Mouse (Mus musculus) retina, postnatal 1 day (tissue): Measurements from ENCODE around the gene Zrsr2.
A peak's percentile ranks its signal among the peaks of the same experiment; 100 is the strongest.

Experiments used
- DNase-seq: peaks from one replicate; pipeline ENCODE4 v3.0.0-alpha.2; 2012

The Zrsr2 gene

DNA sequence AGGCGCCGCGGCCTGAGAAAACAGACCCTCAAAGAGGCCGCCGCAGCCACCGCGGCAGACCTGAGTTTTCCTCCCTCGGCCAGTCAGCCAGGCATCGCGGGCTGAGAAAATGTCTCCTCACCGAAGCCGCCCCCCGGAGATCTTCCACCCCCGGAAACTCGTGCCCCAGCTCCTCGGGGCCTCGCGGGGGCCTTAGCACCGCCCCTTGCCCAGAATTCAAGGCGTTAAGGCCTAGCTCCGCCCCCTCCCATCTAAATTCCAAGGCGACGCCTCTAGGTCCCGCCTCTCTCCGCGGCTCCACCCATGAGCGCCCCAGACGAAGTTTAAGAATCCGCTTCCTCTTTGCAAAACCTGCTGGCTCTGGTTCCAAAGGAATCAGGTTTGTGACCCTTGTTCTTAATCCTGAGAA, at the start of gene Zrsr2:
Gene Zrsr2 (minus strand): TSS at position 195 of the 409 bp plus-strand sequence.
- peak; percentile 93 for DNase-seq

DNA sequence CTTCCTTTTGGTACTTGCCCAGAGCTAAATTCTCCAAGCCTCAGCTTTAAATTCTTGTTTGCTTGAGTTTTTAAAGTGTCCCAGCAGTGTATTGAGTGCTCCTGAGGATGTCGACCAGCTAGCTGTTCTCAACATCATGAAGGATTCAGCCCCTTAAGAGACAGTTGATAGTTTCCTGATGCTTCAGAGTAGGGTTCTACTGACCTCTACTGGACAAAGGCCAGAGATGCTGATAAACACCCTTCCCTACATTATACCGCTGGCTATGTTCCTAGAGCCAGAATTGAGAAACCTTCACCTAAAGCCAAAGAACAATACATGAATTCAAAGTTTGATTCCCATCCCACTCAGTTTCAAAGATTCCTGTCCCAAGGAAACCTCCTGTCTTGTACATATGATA, 46.3 kb upstream of the Zrsr2 start:
- peak; percentile 73 for DNase-seq

DNA sequence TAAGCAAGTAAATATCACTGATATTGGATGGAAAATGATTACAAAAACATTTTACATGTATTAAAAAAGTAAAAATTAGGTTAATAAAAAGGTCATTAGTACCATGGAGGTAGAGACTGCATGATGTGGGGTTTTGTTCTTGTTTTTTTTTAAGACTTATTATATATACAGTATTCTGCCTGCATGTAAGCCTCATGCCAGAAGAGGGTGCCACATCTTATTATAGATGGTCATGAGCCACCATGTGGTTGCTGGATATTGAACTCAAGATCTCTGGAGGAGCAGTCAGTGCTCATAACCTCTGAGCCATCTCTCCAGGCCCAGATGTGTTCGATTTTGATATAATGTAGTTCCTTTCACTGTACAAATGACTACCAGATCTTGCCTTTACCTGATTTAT, 41.4 kb upstream of the Zrsr2 start:
- no peak for DNase-seq

DNA sequence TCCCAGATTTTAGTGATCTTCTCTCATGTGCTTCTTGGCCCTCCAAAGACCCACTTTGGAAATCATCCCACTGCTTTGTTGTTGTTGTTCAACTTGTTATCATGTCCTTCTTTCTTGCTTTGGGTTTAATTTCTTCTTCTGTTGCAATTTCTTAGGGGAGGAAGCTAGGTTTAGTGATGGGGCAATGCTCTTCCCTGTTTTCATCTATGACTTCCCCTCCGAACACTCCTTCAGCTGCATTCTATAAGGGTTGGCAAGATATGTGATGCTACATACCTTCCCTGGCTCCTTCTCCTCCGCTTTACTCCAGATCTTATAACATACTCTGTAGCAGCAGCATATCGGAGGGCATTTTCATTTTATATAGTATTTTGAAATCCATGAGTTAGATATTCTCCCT, 38.3 kb upstream of the Zrsr2 start:
- DNase-seq, result no peak

DNA sequence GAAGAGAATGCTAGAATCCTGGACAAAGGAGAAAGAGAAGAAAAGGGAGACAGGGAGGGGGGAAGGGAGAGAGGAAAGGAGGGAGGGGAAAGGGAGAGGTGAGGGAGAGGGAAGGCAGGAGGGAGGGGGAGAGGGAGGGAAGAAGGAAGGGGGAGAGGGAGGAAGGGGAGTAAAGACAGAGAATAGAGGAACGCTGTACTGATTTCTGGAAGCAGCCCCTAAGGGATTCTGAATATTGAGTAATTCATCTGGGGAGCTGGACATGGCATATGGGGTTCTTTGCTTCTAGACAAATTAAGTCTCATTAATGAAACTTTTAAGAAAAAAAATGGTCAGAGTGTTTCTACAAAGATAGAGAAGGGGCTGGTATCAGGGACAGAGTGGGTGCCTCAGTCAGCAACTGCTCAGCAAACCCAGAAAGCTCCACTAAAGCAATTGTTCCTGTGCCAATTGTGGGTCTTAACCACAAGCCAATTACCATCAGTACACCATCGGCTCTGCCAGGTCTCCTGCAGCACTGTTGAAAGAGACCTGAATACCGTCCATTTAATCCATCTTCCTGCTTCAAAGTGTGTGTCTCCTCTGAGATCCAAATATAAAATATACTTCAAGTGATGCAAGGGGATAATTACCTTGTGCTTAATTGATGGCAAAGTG, 29.4 kb upstream of the Zrsr2 start:
- DNase-seq, result no peak

DNA sequence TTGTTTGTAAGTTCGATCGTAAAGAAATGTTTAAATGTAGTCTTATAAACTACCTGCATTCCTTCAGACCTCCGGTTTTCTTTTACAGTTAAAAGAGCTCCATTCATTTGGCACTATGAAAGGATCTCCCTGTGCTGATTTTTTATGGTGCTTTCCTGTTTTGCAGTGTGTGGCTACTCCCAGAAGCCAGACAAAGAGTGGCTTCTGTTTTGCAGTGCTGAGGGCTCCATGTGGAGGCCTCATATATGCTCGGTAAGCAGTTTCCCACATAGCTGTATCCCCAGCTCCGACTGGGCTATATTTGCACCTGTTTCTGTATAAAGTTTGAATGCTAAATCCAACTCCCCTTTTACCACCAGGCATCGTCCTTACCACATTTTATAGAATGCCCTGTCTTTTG, 23.7 kb upstream of the Zrsr2 start:
- DNase-seq, result no peak

DNA sequence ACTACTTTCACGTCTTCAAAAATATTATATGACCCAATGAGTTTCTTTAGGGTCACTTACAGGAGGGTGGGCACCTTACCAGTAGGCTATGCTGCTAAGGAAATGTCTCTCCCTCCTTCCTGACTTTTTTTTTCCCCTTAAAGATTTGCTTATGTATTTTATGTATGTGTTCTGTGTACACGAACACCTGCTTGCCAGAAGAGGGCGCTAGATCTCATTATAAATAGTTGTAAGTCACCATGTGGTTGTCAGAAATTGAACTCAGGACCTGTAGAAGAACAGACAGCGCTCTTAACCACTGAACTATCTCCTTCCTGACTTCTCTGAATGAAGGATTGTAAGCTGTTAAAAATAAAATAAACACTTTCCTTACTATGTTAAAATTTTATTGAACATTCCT, 23.0 kb upstream of the Zrsr2 start:
- DNase-seq, result no peak

DNA sequence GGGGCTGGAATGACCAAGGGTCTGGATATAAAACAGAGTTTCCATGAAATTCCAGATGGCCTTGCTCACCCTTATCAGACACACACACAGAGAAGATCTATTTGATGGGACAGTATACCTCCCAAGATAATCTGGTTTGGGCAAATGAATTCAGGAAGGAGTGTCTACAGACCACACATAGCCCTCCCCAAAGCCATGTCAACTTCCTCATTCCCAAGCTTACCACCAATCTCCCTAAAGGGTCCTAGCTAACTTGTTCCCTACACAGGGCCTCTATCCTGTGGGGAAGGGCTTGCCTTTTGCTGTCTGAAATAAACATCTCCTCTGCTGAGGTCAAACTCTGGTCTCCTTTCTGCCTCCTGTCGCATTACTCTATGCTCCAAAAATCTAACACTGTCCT, 22.6 kb upstream of the Zrsr2 start:
- no peak for DNase-seq

DNA sequence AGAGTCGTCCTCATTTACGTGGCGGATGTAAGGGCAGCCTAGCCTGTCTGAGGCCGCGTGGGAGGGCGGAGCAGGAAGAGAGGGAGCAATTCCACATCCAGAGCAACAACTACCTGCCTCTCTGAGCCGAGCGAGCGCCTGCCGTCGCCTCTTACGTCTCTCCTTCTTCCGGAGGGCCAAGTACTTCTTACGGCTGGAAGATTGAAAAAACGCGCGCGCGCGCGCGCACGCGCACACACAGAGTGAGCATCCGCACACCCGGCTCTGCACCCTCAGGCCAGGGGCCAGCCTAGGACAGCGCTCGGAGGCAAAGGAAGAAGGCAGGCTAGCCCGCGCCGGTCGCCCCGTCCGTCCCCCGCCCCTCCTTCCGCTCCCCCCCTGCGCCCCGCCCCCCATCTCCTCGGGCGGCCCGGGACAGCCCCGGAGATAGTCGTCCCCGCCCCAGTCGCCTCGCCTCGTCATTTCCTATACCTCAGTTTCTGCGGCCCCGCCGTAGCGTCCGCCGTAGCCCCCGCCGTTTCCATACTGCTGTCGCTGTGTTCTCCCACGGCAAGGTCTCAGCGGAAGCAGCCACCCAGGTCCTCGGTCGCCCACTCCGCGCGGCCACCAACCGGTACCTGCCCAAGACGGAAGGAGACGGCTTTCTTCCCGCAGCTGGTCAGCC, 526 bp downstream of the Zrsr2 start:
- peak; percentile 77 for DNase-seq

DNA sequence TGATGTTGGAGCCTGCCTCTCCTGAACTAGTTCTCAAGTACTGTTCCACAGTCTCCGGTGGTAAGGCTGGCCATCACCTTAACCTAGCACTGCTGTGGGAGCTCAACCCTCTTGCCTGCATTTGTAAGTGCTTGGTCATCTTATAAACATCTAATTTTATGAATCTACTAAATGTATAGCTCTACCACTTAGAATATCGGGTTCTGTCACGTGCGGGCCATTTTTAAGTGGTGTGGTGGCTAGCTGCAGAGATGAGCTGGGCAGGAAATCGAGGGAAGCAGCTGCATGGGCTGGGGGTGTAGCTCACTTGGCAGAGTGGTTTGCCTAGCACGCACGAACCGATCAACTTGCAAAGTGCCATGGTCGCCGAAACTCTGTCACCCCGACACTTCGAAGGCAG, 1.1 kb downstream of the Zrsr2 start:
- DNase-seq, result no peak

DNA sequence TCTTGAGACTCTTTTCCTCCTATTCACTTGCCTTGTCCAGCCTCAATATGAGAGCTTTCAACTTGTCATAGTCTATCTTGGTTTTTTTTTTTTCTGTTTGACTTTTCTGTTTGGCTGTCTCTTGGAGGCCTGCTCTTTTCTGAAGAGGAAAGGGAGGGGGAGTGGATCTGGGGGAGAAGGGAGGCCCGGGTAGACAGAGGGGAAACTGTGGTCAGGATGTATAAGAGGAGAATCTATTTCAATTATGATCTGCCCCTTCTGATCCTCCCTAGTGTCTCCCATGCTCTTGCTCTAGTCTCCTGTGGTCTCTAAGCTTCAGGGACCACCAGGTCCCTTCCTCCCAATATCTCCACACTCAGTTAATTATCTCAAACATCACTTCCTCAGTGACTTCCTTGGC, 6.8 kb downstream of the Zrsr2 start:
- DNase-seq, result no peak

DNA sequence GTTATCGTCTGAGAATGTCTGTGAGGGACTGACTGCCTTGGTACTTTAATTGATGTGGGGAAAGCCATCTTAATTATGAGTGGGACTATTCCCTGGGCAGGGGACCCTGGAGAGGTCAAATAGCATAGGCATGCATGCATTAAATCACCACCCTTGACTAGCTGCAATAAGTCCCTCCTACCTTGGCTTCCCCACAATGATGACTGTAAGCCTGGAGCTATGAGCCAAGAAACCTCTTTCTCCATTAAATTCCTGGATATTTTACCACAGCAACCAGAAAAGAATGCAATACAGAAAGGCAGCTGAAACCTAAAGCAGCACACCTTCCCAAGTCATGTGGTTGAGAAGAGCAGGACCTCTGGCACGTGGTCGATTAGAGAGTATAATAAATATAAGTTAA, 14.1 kb downstream of the Zrsr2 start:
- DNase-seq, result no peak

DNA sequence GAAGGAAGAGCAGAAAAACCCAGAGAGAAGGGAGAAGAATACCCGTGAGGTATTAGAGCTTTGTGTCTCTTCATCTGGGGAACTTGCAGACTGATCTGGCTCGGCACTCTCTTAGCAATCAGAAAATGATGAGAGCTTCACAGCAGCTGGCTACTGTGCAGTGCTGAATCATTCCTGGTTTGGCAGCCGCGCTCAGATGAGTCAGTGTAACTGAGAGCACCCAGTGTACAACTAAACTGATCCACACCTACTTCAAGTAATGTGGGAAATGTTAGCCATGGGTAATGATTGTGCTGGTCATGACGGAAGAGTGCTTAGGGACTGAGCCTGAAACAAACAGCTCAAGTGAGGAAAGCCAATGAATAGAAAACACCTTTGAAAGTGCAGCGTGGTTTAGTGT, 19.9 kb downstream of the Zrsr2 start:
- no peak for DNase-seq

DNA sequence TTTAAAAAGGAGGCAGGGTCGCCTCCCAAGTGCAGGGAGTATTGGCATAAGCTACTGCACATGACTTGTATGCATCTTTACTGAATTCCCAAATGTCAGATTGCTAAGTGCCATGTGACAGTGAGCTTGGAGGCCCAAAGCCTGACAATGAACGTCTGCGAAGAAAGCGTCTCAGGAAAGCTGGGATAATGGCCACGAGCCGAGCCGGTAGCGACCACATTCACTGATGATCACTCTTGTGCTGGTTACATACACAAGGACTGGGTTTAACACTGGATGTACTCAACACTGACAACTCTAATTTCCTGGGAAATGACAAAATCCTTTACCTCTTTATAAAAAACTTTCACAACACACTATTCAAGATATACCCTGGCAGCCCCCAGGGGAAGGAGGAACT, 23.7 kb downstream of the Zrsr2 start:
- no peak for DNase-seq

DNA sequence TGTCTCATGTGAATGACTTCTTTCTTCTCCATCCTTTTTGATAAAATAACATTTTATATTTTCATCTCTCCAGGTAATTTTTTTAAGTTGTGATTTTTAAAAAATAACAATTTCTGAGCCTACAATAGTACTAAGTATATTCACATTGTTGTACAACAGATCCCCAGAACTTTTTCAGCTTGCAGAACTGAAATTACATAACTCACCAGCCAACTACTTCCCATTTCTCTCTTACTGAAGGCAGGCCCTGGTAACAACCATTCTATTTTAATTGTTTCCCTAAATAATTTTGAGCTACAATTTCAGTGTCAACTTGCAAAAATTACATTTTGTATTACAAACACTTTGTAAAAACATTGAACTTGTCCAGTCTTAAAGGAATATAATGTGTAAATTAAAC, 28.9 kb downstream of the Zrsr2 start:
- DNase-seq, result no peak

DNA sequence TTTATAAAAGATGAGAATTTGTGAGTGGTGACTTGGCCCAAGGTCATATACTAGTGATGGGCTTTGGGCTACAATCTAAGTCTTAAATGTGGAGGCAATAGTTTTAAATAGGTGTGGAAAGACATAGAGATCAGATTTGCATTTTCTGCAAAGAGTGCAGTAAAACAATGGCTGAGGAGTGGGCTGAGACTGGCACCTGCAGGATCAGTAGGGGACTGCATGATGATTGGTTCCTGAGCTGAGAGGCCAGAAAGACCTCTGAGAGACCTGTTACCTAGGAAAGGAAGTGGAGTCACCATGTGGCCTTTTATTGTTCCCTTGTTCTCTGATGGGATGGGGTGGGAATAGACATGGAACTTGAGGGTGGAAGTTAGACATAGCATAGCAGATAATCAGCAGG, 45.7 kb downstream of the Zrsr2 start:
- DNase-seq, result peak; percentile 52

DNA sequence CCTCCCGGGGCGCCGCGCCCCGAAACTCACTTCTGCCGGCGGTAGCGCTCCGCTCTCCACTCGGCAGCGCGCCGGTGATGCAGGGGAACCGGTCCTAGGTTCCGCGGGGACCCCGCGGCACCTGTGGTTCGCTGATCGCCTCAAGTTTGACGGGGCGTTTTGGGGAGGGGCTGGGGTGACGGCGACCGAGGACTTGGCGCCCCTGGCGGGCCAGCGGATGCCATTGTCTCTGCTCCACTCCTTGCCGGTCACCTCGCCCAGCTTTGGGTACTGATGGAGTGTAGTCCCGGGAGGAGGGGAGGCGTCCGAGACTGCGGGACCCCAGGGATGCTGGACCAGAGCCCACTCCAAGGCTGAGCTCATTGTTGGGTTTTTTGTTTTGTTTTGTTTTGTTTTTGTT, 49.1 kb downstream of the Zrsr2 start:
- peak; percentile 69 for DNase-seq

DNA sequence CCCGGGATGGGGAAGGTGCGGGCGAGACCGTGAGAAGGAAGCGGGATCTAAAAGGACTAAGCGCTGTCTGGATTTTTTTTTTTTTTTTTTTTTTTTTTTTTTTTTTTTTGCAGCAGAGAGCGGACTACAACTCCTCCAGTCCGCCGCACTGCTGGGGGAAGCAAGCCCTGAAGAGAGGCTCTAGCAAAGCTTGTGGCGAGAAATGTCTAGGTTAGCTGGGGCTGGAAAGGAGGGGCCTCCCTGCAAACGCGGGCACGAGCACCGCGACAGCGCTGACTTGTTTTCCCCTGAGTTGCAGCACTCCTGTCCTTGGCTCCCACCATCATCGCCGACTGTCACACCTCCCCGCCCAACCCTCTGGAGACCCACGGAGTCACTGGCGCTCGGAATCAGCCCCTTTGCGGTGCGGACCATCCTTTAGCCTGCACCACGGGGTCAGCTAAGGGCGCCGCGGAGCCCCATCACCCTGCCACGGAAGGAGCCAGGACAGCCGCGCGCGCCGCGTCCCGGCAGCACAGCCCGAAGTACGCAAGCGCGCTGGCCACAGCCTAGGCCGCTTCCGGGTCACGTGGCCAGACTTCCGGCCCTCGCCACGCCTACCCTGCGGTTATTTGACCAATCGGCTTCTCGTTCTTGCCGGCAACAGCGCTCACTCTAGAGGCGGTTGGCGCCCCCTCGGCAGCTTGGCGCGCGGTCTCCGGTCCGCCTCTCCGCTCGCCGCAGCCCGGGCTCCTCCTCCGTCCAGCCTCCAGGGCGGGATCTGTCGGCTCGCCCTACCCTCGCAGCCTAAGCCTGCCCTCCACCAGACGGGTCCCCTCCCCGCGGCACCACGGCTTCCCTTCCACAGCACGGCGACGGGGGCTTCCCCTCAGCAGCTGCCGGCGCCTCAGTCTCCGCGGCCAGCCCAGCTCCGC, 49.9 kb downstream of the Zrsr2 start, which contains the start of gene Ap1s2:
Gene Ap1s2 (plus strand): TSS at position 681 of the 914 bp plus-strand sequence.
- peak; percentile 96 for DNase-seq

DNA sequence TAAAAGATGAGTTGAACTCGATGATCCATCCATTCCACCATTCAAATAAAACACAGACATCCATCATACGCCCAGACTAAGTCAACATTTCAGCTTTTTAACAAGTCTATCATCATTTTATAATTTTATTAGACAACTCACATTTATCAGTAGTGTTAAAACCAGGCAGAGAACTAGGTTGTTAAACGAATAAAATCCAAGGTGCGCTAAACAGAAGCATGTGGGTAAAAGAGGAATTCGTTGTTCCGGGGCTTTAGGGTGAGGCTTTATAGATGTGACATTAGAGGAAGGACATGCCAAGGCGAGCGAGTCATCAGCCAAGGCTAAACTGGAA, 50.5 kb downstream of the Zrsr2 start:
- no peak for DNase-seq

DNA sequence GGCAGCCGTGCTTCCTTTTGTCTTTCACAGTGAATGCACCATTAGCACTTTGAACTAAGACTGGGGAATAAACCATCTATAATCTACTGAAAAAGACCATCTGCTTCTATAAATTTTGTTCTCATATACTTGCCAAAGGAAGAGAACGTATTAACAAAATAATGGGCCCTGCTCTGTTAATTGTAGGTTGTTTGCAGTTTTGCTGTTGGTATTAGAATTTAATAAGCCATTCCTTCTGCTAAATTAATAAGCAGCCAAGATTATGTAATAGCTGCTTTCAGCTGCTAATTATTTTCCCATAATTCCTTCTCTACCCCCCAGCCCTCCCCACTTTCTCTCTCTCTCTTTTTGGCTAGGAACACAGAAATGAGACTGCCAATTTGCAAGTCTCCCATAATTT, 51.6 kb downstream of the Zrsr2 start:
- no peak for DNase-seq

DNA sequence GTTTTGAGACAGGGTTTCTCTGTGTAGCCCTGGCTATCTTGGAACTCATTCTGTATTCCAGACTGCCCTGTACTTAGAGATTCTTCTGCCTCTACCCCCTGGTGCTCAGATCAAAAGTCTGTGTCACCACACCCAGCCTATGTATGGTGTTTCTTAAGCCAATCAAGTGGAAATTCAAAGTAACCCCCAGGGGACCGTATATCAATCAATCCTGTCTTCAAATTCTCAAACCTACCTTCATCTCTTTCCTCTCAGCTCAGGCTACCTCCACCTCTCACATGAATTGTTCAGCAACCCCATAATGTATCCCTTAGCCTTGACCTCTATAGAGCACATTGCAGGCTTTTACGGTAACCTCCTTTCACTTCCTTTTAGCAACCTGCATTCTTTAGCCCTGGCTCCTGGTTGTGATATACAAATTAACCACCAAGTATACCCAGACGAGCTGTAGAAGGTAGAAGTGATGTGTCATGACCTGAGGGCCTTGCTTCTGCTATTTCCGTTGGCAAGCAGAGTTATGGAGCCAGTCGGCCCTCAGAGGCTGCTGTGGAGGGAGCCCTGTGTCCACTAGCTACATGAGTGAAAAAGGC, 58.9 kb downstream of the Zrsr2 start:
- DNase-seq, result no peak

DNA sequence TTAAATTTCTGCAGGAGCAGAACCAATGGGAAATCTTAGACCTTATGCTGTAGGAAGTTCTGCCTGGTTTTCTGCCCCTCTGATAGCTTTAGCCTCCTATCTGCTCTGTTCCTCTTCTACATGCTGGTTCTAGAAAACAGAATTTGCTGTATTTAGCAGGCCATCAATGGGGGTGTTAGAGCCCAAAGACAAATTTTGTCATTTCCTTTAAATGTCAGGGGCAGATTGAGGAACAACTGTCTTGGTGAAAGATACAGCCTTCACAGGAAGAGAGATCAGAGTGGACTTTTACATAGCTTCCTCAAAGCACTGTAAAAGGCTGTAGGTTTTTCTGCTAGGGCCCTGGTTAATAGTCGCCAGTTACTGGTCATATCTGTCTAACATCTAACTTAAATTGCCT, 61.1 kb downstream of the Zrsr2 start:
- DNase-seq, result no peak

DNA sequence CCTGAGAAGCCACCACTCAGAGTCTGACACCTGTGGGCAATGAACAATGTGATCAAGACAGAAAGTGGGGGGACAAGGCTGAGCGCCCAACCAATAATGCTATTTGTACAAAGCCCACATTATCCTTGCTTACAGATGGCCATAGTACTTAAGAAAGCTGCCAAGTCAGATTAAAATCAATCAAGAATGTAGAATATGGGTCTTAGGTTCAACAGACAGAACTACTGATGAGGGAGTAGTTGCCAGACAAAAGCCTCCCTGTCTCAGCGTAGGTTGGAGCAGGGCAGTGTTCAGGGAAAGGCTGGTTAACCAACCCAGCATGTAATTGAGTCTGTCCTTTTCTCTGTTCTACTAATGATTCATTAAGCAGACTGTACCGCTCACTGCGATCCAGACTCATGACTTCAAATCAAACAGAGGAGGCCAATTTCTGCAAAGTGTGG, 72.9 kb downstream of the Zrsr2 start:
- peak; percentile 92 for DNase-seq
